Comparison of ENCODE assay signal across 9 mouse cellular contexts in genomic region chr10:21636711-21637081, GRCm38 (mm10). TPM values are rescaled to one million over a fixed set of nuclear protein-coding genes. Genes with fewer than 3 reads are reported as not detected.
DNase-seq lines count a peak whose midpoint lies in the region; ATAC-seq lines count a peak whose summit lies in the region.
"Had no signal": no experiment of that assay in that cellular context is flagged by ENCODE, and none has a peak within 500 bp of the region (broad histone marks: within the 10 kb centered on the region; RNA-seq: fewer than 3 reads in every experiment).

No protein-coding gene starts in this region.

- ATAC-seq in heart, embryonic 12.5 days (ENCODE audit: insufficient number of reproducible peaks, low FRiP score): peak; percentile 55
- ATAC-seq in CD4-positive, CD25-positive, alpha-beta regulatory T cell, adult 4 months: no peak
- ATAC-seq in midbrain, embryonic 11.5 days (ENCODE audit: low FRiP score): no peak

- no peaks in the 10 kb centered on the region for H3K27me3 ChIP-seq in heart, embryonic 12.5 days (replicated peaks)
- no peaks in the 10 kb centered on the region for H3K27me3 ChIP-seq in midbrain, embryonic 11.5 days (ENCODE audit: control insufficient read depth, insufficient read depth, low read length)

- no peak overlapping the region for H3K9ac ChIP-seq in heart, embryonic 12.5 days
- no peak overlapping the region for H3K9ac ChIP-seq in midbrain, embryonic 11.5 days (ENCODE audit: low read length)

- 38% methylated on average over 6 of the region's 6 CpGs for WGBS in heart, embryonic 12.5 days
- 85% methylated on average over 6 of the region's 6 CpGs for WGBS in midbrain, embryonic 11.5 days

- peak; percentile 22 for DNase-seq in cerebellum, adult 9-10 months
- DNase-seq in cerebellum, adult 8-10 months: no peak
- peak; percentile 25 for DNase-seq in 416B (ENCODE audit: low read depth)
- DNase-seq in kidney, postnatal 10 days: peak; percentile 69
- peak; percentile 74 for DNase-seq in telencephalon, adult 2 months (ENCODE audit: low read depth, low spot score)
- no peak for DNase-seq in midbrain, embryonic 11.5 days (ENCODE audit: low spot score, missing footprints)

- no peaks in the 10 kb centered on the region for H3K36me3 ChIP-seq in heart, embryonic 12.5 days
- H3K36me3 ChIP-seq in midbrain, embryonic 11.5 days (ENCODE audit: control insufficient read depth, insufficient read depth, low read length): no peaks in the 10 kb centered on the region

- H3K4me1 ChIP-seq in heart, embryonic 12.5 days (replicated peaks): peaks cover 13% of the 10 kb centered on the region
- no peaks in the 10 kb centered on the region for H3K4me1 ChIP-seq in midbrain, embryonic 11.5 days (ENCODE audit: control insufficient read depth, insufficient read depth, low read length)

- no peak overlapping the region for H3K4me2 ChIP-seq in heart, embryonic 12.5 days
- H3K4me2 ChIP-seq in midbrain, embryonic 11.5 days: no peak overlapping the region

- H3K9me3 ChIP-seq in heart, embryonic 12.5 days (replicated peaks): peaks cover 3% of the 10 kb centered on the region; the same call in 1 of the 2 replicates
- H3K9me3 ChIP-seq in midbrain, embryonic 11.5 days (ENCODE audit: control insufficient read depth, low read length): no peaks in the 10 kb centered on the region

- H3K4me3 ChIP-seq in heart, embryonic 12.5 days: no peak overlapping the region
- H3K4me3 ChIP-seq in midbrain, embryonic 11.5 days (ENCODE audit: low read depth, low read length): no peak overlapping the region

- H3K27ac ChIP-seq in heart, embryonic 12.5 days (ENCODE audit: poor library complexity, severe bottlenecking): no peak overlapping the region
- H3K27ac ChIP-seq in midbrain, embryonic 11.5 days (ENCODE audit: low read depth, low read length): no peak overlapping the region

RNA-seq across cellular contexts. Expression of gene 1700020N01Rik, which starts 43.8 kb away (rescaled TPM):
- polyA plus RNA-seq in heart, embryonic 12.5 days (2016; fragmentation: Nextera tagmentation; extraction: Ambion mirVana): 0.18 and 0.54 TPM in 2 replicates
- polyA plus RNA-seq in CD4-positive, CD25-positive, alpha-beta regulatory T cell, adult 4 months (2017; shearing (Covaris generic)): not detected
- not detected in 2 replicates for polyA plus RNA-seq in midbrain, embryonic 11.5 days (2014; fragmentation: Nextera tagmentation; extraction: Ambion mirVana)
- polyA plus RNA-seq: C2C12 had no signal

Comparison
In these comparisons a context has a peak if more than half of its experiments do, and no peak if none do; other contexts are left out.
1. DNase-seq: peak in cerebellum, adult 9-10 months (single experiment), 416B (single experiment), kidney, postnatal 10 days (single experiment) and telencephalon, adult 2 months (single experiment); none in cerebellum, adult 8-10 months (single experiment) and midbrain, embryonic 11.5 days (single experiment).